Mouse (Mus musculus) embryonic facial prominence, embryonic 15.5 days (tissue): ENCODE results near the gene Slf2. TPM values are rescaled to one million over a fixed set of nuclear protein-coding genes. Genes with fewer than 3 reads are reported as not detected.
A peak's percentile ranks its signal among the peaks of the same experiment; 100 is the strongest.

Experiments used
- ATAC-seq: fragments of 200-750 bp; cut with Nextera tagmentation; 2 replicates; pipeline ENCODE4 v1.8.0; 2017; ENCODE audit warnings: low read depth, moderate TSS enrichment; ENCODE audit not compliant: insufficient number of reproducible peaks, low FRiP score, low TSS enrichment
- H3K27ac ChIP-seq: fragments of 300-500 bp; sonication (generic); replicated peaks from 2 replicates; pipeline ENCODE4 v1.5.1; 2015; ENCODE audit warnings: mild to moderate bottlenecking, inconsistent platforms
- H3K27me3 ChIP-seq: fragments of 300-500 bp; sonication (generic); 2 replicates; pipeline ENCODE4 v1.6.1; 2015; ENCODE audit warnings: inconsistent platforms
- H3K36me3 ChIP-seq: fragments of 300-500 bp; sonication (generic); 2 replicates; pipeline ENCODE4 v1.6.1; 2015; ENCODE audit warnings: mild to moderate bottlenecking, inconsistent platforms
- H3K4me1 ChIP-seq: fragments of 300-500 bp; sonication (generic); 2 replicates; pipeline ENCODE4 v1.6.1; 2015; ENCODE audit warnings: inconsistent platforms
- H3K4me2 ChIP-seq: fragments of 300-500 bp; sonication (generic); replicated peaks from 2 replicates; pipeline ENCODE4 v1.6.1; 2015; ENCODE audit warnings: mild to moderate bottlenecking, inconsistent platforms
- H3K4me3 ChIP-seq: fragments of 300-500 bp; sonication (generic); replicated peaks from 2 replicates; pipeline ENCODE4 v1.5.1; 2015; ENCODE audit warnings: mild to moderate bottlenecking, inconsistent platforms
- H3K9ac ChIP-seq: fragments of 300-500 bp; sonication (generic); 2 replicates; pipeline ENCODE4 v1.6.1; 2015; ENCODE audit warnings: inconsistent platforms
- H3K9me3 ChIP-seq: fragments of 300-500 bp; sonication (generic); replicated peaks from 2 replicates; pipeline ENCODE4 v1.6.1; 2016; ENCODE audit warnings: inconsistent platforms
- WGBS: fragments of 180-500 bp; shearing (Covaris S2); methylation state at CpG from one replicate; pipeline ENCODE4 v1.1.7; 2015; 5-methylcytosine and 5-hydroxymethylcytosine counted together
- polyA plus RNA-seq: library from polyadenylated mRNA; unstranded; fragments of >200 nt; fragmentation: Nextera tagmentation; extraction: Ambion mirVana; gene quantifications from 2 replicates; pipeline ENCODE4 v1.2.1, GENCODE M21; 2015

The Slf2 gene
- polyA plus RNA-seq, 1 experiment from 2014 or later: 27.1 TPM

DNA sequence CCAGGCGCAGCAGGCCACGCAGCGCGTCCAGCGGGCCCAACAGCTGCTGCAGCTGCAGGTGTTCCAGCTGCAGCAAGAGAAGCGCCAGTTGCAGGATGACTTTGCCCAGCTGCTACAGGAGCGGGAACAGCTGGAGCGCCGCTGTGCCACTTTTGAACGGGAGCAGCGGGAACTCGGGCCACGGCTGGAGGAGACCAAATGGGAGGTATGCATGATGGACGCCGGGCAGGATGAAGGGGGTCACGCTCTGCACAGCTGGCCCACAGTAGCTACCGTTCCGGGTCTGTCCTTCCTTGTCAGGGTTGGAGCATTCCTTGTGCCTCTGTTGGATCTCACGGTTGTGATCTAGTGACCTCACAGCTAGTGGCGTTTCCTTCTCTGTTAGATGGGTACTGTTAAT, 93.8 kb downstream of the Slf2 start:
- Histone ChIP-seq H3K9ac (no peak overlapping the region), H3K4me1 (peaks cover 43% of the 10 kb centered on the region), H3K4me3 (no peak overlapping the region), H3K27me3 (no peaks in the 10 kb centered on the region), H3K36me3 (peaks cover 64% of the 10 kb centered on the region), H3K27ac (no peak overlapping the region), H3K4me2 (no peak overlapping the region), H3K9me3 (no peaks in the 10 kb centered on the region)
- no peak for ATAC-seq
- WGBS: 84% methylated on average over 20 of the region's 20 CpGs

DNA sequence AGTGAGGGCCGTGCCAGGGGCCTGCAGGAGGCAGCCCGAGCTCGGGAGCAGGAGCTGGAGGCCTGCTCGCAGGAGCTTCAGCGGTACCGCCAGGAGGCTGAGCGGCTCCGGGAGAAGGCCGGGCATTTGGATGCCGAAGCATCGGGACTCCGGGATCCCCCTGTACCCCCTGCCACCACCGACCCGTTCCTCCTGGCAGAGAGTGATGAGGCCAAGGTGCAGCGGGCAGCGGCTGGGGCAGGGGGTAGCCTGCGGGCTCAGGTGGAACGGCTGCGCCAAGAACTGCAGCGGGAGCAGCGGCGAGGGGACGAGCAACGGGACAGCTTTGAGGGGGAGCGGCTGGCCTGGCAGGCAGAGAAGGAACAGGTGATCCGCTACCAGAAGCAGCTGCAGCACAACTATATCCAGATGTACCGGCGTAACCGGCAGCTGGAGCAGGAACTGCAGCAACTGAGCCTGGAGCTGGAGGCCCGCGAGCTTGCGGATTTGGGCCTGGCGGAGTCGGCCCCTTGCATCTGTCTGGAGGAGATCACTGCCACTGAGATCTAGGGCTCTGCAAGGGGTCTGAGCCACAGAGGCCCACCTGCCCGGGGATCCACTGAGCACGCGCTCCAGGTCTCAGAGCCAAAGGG, 95.1 kb downstream of the Slf2 start:
- Histone ChIP-seq H3K4me2 (no peak overlapping the region), H3K36me3 (peaks cover 64% of the 10 kb centered on the region), H3K4me3 (no peak overlapping the region), H3K27ac (no peak overlapping the region), H3K27me3 (no peaks in the 10 kb centered on the region), H3K4me1 (peaks cover 39% of the 10 kb centered on the region), H3K9ac (no peak overlapping the region), H3K9me3 (no peaks in the 10 kb centered on the region)
- ATAC-seq: no peak
- WGBS: 65% methylated on average over 37 of the region's 37 CpGs

DNA sequence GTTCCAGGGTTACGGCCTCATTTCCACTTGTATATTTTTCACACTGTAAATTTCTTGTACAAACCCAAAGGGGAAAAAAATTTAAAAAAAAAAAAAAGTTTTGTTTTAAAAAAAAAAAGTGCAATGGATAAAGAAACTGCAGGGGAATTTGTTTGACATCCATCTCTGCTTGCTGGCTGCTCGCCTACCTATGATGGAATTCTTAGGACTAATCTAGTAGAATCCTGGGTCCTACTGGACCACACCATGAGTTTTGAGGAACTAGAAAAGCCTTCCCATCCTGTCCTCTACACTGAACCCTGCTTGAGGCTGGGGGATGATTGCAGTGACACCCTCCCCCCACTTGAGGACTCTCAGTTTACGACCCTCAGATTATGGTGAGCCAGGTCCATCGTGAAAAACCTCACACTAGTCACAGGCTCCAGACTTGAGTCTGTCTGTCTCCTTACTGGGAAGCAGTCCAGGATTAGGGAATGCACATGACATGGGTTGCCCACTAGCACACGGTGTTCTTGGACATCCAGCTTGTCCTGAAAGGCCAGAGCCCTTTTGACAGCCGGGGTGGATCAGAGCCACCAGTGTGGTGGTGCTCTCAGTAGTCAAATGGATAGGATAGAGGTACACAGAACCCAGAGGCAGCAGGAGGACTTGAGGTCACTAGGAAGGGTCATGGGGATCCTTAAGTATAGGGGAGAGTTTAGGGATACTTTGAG, 96.2 kb downstream of the Slf2 start:
- H3K9ac ChIP-seq: no peak overlapping the region
- H3K9me3 ChIP-seq: no peaks in the 10 kb centered on the region
- H3K27ac ChIP-seq: no peak overlapping the region
- no peak overlapping the region for H3K4me2 ChIP-seq
- H3K4me3 ChIP-seq: no peak overlapping the region
- ATAC-seq: no peak
- H3K4me1 ChIP-seq: peaks cover 38% of the 10 kb centered on the region
- H3K27me3 ChIP-seq: no peaks in the 10 kb centered on the region
- WGBS: 77% methylated on average over 6 of the region's 6 CpGs
- peaks cover 55% of the 10 kb centered on the region for H3K36me3 ChIP-seq

DNA sequence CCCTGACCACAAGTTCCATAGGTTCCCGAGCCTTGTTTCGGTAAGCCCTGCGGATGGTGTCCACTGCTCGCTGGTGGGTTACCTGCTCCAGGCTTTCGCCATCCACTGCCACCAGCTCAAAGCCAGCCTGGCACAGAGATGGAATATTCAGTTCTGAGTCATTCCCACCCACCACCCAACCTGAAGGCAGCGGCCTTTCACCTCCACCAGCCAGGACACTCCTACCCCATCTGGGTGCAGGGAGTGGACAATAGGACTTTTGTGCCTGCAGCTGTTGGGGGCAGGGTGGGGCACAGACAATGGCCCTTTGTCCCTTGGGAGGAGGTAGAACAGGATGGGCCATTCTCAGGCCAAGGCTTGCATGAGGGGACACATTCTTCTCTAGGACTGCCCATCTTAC, 96.9 kb downstream of the Slf2 start:
- no peak overlapping the region for H3K4me2 ChIP-seq
- no peaks in the 10 kb centered on the region for H3K9me3 ChIP-seq
- H3K36me3 ChIP-seq: peaks cover 49% of the 10 kb centered on the region
- no peak for ATAC-seq
- H3K27me3 ChIP-seq: no peaks in the 10 kb centered on the region
- peaks cover 45% of the 10 kb centered on the region for H3K4me1 ChIP-seq
- no peak overlapping the region for H3K27ac ChIP-seq
- H3K4me3 ChIP-seq: no peak overlapping the region
- 74% methylated on average over 6 of the region's 6 CpGs for WGBS
- no peak overlapping the region for H3K9ac ChIP-seq

DNA sequence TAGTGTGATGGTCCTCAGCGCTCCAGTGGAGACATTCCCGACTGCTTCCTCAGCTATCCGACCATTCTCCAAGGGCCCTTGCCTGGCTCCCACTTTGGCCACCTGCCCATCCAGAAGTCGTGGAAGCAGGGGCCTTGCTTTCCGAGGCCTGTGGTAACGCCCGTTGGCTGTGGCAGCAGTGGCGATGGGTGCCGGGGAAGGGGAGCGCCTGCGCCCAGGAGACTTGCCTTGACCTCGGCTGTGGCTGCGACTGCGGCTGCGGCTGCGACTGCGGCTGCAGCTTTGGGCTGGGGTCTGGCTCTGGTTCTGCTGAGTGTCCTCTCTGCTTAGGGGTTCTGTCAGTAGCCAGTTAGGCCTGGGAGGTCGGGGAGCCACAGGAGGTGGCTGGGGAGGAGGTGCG, 97.8 kb downstream of the Slf2 start:
- Histone ChIP-seq H3K27ac (no peak overlapping the region), H3K36me3 (peaks cover 43% of the 10 kb centered on the region)

DNA sequence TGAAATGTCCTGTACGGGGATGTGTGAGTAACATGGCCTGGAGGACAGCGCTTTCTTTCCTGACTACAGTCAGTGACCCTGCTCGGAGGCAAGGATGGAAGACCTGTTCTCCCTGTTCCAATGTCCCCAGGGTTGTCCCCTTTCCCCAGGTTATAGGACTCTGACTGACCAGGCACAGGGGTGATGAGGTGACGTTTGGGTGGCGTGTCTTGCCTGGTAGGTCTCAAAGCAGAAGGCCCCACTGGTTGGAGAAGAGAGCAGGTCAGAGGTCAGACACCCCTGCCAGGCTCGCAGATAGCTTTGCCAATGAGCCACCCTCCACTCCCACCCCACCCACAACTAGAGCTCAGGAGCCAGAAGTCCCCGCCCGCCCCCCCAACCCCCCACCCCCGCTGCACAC, 98.6 kb downstream of the Slf2 start:
- no peaks in the 10 kb centered on the region for H3K9me3 ChIP-seq
- peaks cover 42% of the 10 kb centered on the region for H3K4me1 ChIP-seq
- H3K27me3 ChIP-seq: no peaks in the 10 kb centered on the region
- ATAC-seq: no peak
- 52% methylated on average over 9 of the region's 9 CpGs for WGBS
- H3K9ac ChIP-seq: no peak overlapping the region
- no peak overlapping the region for H3K27ac ChIP-seq
- H3K4me3 ChIP-seq: no peak overlapping the region
- no peak overlapping the region for H3K4me2 ChIP-seq
- peaks cover 37% of the 10 kb centered on the region for H3K36me3 ChIP-seq

More for the DNA sequence above, 97.8 kb downstream of the Slf2 start:
- Histone ChIP-seq H3K4me2 (no peak overlapping the region), H3K9ac (no peak overlapping the region), H3K4me1 (peaks cover 47% of the 10 kb centered on the region), H3K4me3 (no peak overlapping the region), H3K27me3 (no peaks in the 10 kb centered on the region), H3K9me3 (no peaks in the 10 kb centered on the region)
- no peak for ATAC-seq
- 56% methylated on average over 19 of the region's 19 CpGs for WGBS

DNA sequence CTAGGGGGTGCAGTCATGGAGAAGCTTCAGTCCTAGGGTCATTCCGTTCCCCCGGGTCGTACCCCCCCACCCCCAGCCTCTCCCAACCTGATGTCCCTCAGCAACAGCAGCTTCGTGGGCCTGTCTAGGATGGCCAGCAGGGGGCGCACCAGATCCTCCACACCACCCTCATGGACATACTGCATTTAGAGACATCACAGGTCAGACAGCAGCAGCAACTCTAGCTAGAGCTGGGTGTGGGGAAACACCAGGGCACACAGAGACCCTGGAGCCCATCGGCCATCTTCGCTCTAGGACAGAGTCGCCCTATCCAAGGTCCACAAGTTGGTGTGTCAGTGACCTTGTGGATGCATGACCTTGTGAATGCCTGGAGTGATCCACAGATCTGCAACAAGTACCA, 99.2 kb downstream of the Slf2 start:
- H3K27me3 ChIP-seq: no peaks in the 10 kb centered on the region
- peaks cover 42% of the 10 kb centered on the region for H3K4me1 ChIP-seq
- H3K9me3 ChIP-seq: no peaks in the 10 kb centered on the region
- no peak overlapping the region for H3K27ac ChIP-seq
- H3K9ac ChIP-seq: no peak overlapping the region
- no peak for ATAC-seq
- no peak overlapping the region for H3K4me3 ChIP-seq
- H3K36me3 ChIP-seq: peaks cover 32% of the 10 kb centered on the region
- H3K4me2 ChIP-seq: peak overlapping the region; percentile 51; the same call in 1 of the 2 replicates
- WGBS: 31% methylated on average over 8 of the region's 8 CpGs

DNA sequence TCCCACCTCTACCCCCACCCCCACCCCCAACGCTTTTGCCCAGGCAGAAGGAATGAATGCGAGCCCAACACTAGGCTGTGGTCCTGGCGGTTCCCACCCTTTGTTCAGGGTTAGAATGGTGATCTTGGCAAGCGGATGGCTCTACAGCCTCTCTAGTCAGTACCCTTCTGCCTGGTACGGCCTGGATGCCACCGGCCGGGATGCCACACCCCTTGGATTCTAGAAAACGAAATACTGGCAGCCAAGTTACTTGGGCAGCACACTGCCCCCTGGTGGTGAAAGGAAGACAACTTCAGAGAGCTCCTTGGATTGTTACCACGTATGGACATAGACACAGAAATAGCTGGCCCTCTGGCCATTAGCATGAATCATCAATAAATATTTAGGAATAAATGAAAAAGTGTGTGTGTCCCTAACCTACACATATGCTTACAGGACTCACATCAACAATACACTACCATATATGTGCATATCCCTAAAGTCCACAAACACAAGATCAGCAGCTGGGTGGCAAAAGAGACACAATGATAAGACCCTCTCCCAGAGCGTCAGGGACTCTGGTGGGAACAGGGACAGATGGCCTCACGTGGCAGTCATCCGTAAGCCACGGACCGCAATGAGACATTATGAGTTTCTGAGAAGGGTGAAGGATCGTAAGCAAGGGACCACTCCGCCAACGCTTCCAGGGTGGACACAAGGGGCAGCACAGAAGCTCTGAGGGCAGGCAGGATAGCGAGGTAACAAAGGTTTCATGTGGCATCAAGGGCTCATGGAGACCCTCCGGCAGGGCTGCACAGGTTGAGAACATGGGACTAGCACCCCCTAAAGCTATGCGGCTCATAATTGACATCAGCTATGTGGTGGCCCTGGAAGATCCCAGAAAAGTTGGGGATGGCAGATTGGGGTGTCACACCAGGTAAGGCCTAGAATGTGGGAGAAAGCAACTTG, 100.1 kb downstream of the Slf2 start:
- Histone ChIP-seq H3K4me1 (peaks cover 38% of the 10 kb centered on the region), H3K4me3 (peak overlapping the region; percentile 21; the same call in 1 of the 2 replicates), H3K27me3 (no peaks in the 10 kb centered on the region), H3K9me3 (no peaks in the 10 kb centered on the region), H3K36me3 (peaks cover 23% of the 10 kb centered on the region), H3K27ac (peak overlapping the region; percentile 34; the same call in 1 of the 2 replicates), H3K4me2 (peak overlapping the region; percentile 51), H3K9ac (no peak overlapping the region)
- WGBS: 41% methylated on average over 20 of the region's 20 CpGs
- peak; percentile 37 for ATAC-seq

DNA sequence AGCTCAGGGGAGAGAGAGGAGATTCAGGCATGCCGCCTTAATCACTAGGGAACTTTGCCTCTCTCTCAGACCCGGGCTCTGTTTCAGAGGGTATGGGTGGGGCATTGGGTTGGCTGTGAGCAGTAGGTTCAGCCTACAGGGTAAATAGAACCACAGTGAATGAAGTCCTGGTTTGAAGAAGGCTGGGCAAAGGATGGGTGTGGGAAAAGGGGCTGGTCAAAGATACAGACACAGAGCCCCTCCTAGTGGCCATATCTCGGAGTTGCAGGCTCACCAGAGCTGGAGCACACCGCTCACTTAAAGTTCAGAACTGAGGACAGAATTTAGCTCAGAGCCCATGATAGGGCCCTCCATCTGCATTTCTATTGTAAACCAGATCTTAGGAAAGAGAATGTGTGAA, 100.8 kb downstream of the Slf2 start:
- Histone ChIP-seq H3K4me3 (no peak overlapping the region), H3K27me3 (no peaks in the 10 kb centered on the region), H3K36me3 (peaks cover 15% of the 10 kb centered on the region), H3K9ac (no peak overlapping the region), H3K4me2 (no peak overlapping the region), H3K27ac (peak overlapping the region; percentile 34; the same call in 1 of the 2 replicates), H3K9me3 (no peaks in the 10 kb centered on the region), H3K4me1 (peaks cover 32% of the 10 kb centered on the region)
- ATAC-seq: peak; percentile 67; the same call in 1 of the 2 replicates
- 18% methylated on average over 4 of the region's 4 CpGs for WGBS
